Mouse (Mus musculus): Measurements from ENCODE around the gene Vamp8. TPM values are rescaled to one million over a fixed set of nuclear protein-coding genes. Genes with fewer than 3 reads are reported as not detected.
A peak's percentile ranks its signal among the peaks of the same experiment; 100 is the strongest.

Vamp8 gene
- polyA plus RNA-seq, 1 experiment from 2014 or later: 239 TPM

GRCm38 (mm10) chr6:72420901-72421300 lies 30.4 kb upstream of the Vamp8 start:
- H3K4me2 ChIP-seq: no peak overlapping the region
- H3K27me3 ChIP-seq: no peaks in the 10 kb centered on the region
- H3K9me3 ChIP-seq (replicated peaks): no peaks in the 10 kb centered on the region
- no peak overlapping the region for H3K4me3 ChIP-seq (replicated peaks)
- 81% methylated on average over 10 of the region's 10 CpGs for WGBS (ENCODE audit: insufficient replicate concordance)
- H3K9ac ChIP-seq: no peak overlapping the region
- H3K4me1 ChIP-seq (replicated peaks): peaks cover 40% of the 10 kb centered on the region
- no peak for ATAC-seq (ENCODE audit: insufficient read depth)
- H3K36me3 ChIP-seq (replicated peaks): peaks cover 65% of the 10 kb centered on the region
- no peak overlapping the region for H3K27ac ChIP-seq (replicated peaks)

GRCm38 (mm10) chr6:72419806-72420205 lies 29.3 kb upstream of the Vamp8 start:
- WGBS (ENCODE audit: insufficient replicate concordance): 75% methylated on average over 1 of the region's 1 CpGs
- no peak overlapping the region for H3K4me3 ChIP-seq (replicated peaks)
- peaks cover 45% of the 10 kb centered on the region for H3K4me1 ChIP-seq (replicated peaks)
- no peak overlapping the region for H3K27ac ChIP-seq (replicated peaks)
- H3K4me2 ChIP-seq: no peak overlapping the region
- no peak overlapping the region for H3K9ac ChIP-seq
- peaks cover 54% of the 10 kb centered on the region for H3K36me3 ChIP-seq (replicated peaks)
- H3K27me3 ChIP-seq: no peaks in the 10 kb centered on the region
- no peak for ATAC-seq (ENCODE audit: insufficient read depth)
- H3K9me3 ChIP-seq (replicated peaks): no peaks in the 10 kb centered on the region

- H3K27me3 ChIP-seq: no peaks in the 10 kb centered on the region
- ATAC-seq (ENCODE audit: insufficient read depth): peak; percentile 51; the same call in 1 of the 2 replicates
- WGBS (ENCODE audit: insufficient replicate concordance): 18% methylated on average over 4 of the region's 4 CpGs
- H3K27ac ChIP-seq (replicated peaks): peak overlapping the region; percentile 59
- no peaks in the 10 kb centered on the region for H3K9me3 ChIP-seq (replicated peaks)
- no peak overlapping the region for H3K4me3 ChIP-seq (replicated peaks)
- no peak overlapping the region for H3K9ac ChIP-seq
- H3K4me2 ChIP-seq: peak overlapping the region; percentile 36; the same call in 1 of the 2 replicates
- H3K36me3 ChIP-seq (replicated peaks): peaks cover 39% of the 10 kb centered on the region
- peaks cover 58% of the 10 kb centered on the region for H3K4me1 ChIP-seq (replicated peaks)
These were observed 27.8 kb upstream of the Vamp8 start for GRCm38 (mm10) chr6:72418279-72418678.

GRCm38 (mm10) chr6:72415964-72416772 lies 25.7 kb upstream of the Vamp8 start:
- Histone ChIP-seq H3K9me3 (replicated peaks) (no peaks in the 10 kb centered on the region), H3K27me3 (no peaks in the 10 kb centered on the region), H3K9ac (no peak overlapping the region), H3K4me3 (replicated peaks) (peak overlapping the region; percentile 14), H3K4me2 (peak overlapping the region; percentile 77), H3K36me3 (replicated peaks) (peaks cover 20% of the 10 kb centered on the region), H3K4me1 (replicated peaks) (peaks cover 58% of the 10 kb centered on the region), H3K27ac (replicated peaks) (peak overlapping the region; percentile 49)
- 71% methylated on average over 7 of the region's 7 CpGs for WGBS (ENCODE audit: insufficient replicate concordance)
- ATAC-seq (ENCODE audit: insufficient read depth): no peak

GRCm38 (mm10) chr6:72415181-72415580 lies 24.7 kb upstream of the Vamp8 start:
- Histone ChIP-seq H3K4me1 (replicated peaks) (peaks cover 57% of the 10 kb centered on the region), H3K4me2 (peak overlapping the region; percentile 77), H3K36me3 (replicated peaks) (peaks cover 17% of the 10 kb centered on the region), H3K27me3 (no peaks in the 10 kb centered on the region), H3K9me3 (replicated peaks) (no peaks in the 10 kb centered on the region), H3K4me3 (replicated peaks) (peak overlapping the region; percentile 66), H3K9ac (peak overlapping the region; percentile 57; the same call in 1 of the 2 replicates), H3K27ac (replicated peaks) (peak overlapping the region; percentile 14; the same call in 1 of the 2 replicates)
- 68% methylated on average over 5 of the region's 5 CpGs for WGBS (ENCODE audit: insufficient replicate concordance)
- ATAC-seq (ENCODE audit: insufficient read depth): no peak

GRCm38 (mm10) chr6:72414076-72414756 lies 23.7 kb upstream of the Vamp8 start, which contains the start of gene Ggcx:
Gene Ggcx (plus strand): TSS chr6:72414308.
- H3K27ac ChIP-seq (replicated peaks): peak within 1 kb of the TSS; percentile 51
- H3K9me3 ChIP-seq (replicated peaks): no peaks in the 10 kb centered on the region
- peak within 1 kb of the TSS; percentile 66 for H3K4me3 ChIP-seq (replicated peaks)
- H3K9ac ChIP-seq: peak within 1 kb of the TSS; percentile 57
- peaks cover 15% of the 10 kb centered on the region for H3K36me3 ChIP-seq (replicated peaks)
- no peaks in the 10 kb centered on the region for H3K27me3 ChIP-seq
- under 1% methylated on average over 33 of the region's 33 CpGs for WGBS (ENCODE audit: insufficient replicate concordance)
- peak; percentile 84 for ATAC-seq (ENCODE audit: insufficient read depth)
- H3K4me1 ChIP-seq (replicated peaks): peaks cover 48% of the 10 kb centered on the region
- H3K4me2 ChIP-seq: peak within 1 kb of the TSS; percentile 77

- ATAC-seq (ENCODE audit: insufficient read depth): no peak
These were observed 20.0 kb upstream of the Vamp8 start for GRCm38 (mm10) chr6:72410518-72410917.

GRCm38 (mm10) chr6:72410003-72410402 lies 19.5 kb upstream of the Vamp8 start:
- no peak overlapping the region for H3K27ac ChIP-seq (replicated peaks)
- peaks cover 32% of the 10 kb centered on the region for H3K4me1 ChIP-seq (replicated peaks)
- no peak for ATAC-seq (ENCODE audit: insufficient read depth)
- H3K9ac ChIP-seq: no peak overlapping the region
- no peak overlapping the region for H3K4me2 ChIP-seq
- 16% methylated on average over 1 of the region's 1 CpGs for WGBS (ENCODE audit: insufficient replicate concordance)
- no peaks in the 10 kb centered on the region for H3K36me3 ChIP-seq (replicated peaks)
- H3K4me3 ChIP-seq (replicated peaks): no peak overlapping the region
- no peaks in the 10 kb centered on the region for H3K9me3 ChIP-seq (replicated peaks)
- H3K27me3 ChIP-seq: no peaks in the 10 kb centered on the region

More at GRCm38 (mm10) chr6:72410518-72410917, 20.0 kb upstream of the Vamp8 start:
- Histone ChIP-seq H3K27ac (replicated peaks) (no peak overlapping the region), H3K4me2 (no peak overlapping the region), H3K9ac (no peak overlapping the region), H3K9me3 (replicated peaks) (no peaks in the 10 kb centered on the region), H3K4me3 (replicated peaks) (no peak overlapping the region), H3K36me3 (replicated peaks) (no peaks in the 10 kb centered on the region), H3K27me3 (no peaks in the 10 kb centered on the region), H3K4me1 (replicated peaks) (peaks cover 35% of the 10 kb centered on the region)
- 23% methylated on average over 7 of the region's 7 CpGs for WGBS (ENCODE audit: insufficient replicate concordance)

GRCm38 (mm10) chr6:72409567-72409966 lies 19.1 kb upstream of the Vamp8 start:
- H3K36me3 ChIP-seq (replicated peaks): no peaks in the 10 kb centered on the region

GRCm38 (mm10) chr6:72407119-72407518 lies 16.6 kb upstream of the Vamp8 start:
- WGBS (ENCODE audit: insufficient replicate concordance): 2% methylated on average over 5 of the region's 5 CpGs
- H3K9me3 ChIP-seq (replicated peaks): no peaks in the 10 kb centered on the region

More at GRCm38 (mm10) chr6:72409567-72409966, 19.1 kb upstream of the Vamp8 start:
- Histone ChIP-seq H3K4me3 (replicated peaks) (no peak overlapping the region), H3K27ac (replicated peaks) (no peak overlapping the region), H3K9me3 (replicated peaks) (no peaks in the 10 kb centered on the region), H3K27me3 (no peaks in the 10 kb centered on the region), H3K4me2 (no peak overlapping the region), H3K9ac (no peak overlapping the region), H3K4me1 (replicated peaks) (peaks cover 27% of the 10 kb centered on the region)
- no peak for ATAC-seq (ENCODE audit: insufficient read depth)
- 8% methylated on average over 3 of the region's 3 CpGs for WGBS (ENCODE audit: insufficient replicate concordance)

GRCm38 (mm10) chr6:72405356-72405755 lies 14.9 kb upstream of the Vamp8 start:
- H3K27me3 ChIP-seq: no peaks in the 10 kb centered on the region
- no peak overlapping the region for H3K4me3 ChIP-seq (replicated peaks)
- H3K9me3 ChIP-seq (replicated peaks): no peaks in the 10 kb centered on the region
- peaks cover 18% of the 10 kb centered on the region for H3K4me1 ChIP-seq (replicated peaks)
- no peak overlapping the region for H3K27ac ChIP-seq (replicated peaks)
- H3K36me3 ChIP-seq (replicated peaks): no peaks in the 10 kb centered on the region
- H3K4me2 ChIP-seq: no peak overlapping the region
- WGBS (ENCODE audit: insufficient replicate concordance): 64% methylated on average over 7 of the region's 7 CpGs
- no peak for ATAC-seq (ENCODE audit: insufficient read depth)
- H3K9ac ChIP-seq: no peak overlapping the region

More at GRCm38 (mm10) chr6:72407119-72407518, 16.6 kb upstream of the Vamp8 start:
- peak; percentile 71 for ATAC-seq (ENCODE audit: insufficient read depth)
- no peaks in the 10 kb centered on the region for H3K36me3 ChIP-seq (replicated peaks)
- H3K4me3 ChIP-seq (replicated peaks): no peak overlapping the region
- no peaks in the 10 kb centered on the region for H3K27me3 ChIP-seq
- H3K4me2 ChIP-seq: no peak overlapping the region
- peaks cover 17% of the 10 kb centered on the region for H3K4me1 ChIP-seq (replicated peaks)
- no peak overlapping the region for H3K27ac ChIP-seq (replicated peaks)
- H3K9ac ChIP-seq: no peak overlapping the region

All from liver, embryonic 15.5 days (tissue).